Mouse (Mus musculus) stomach, postnatal 0 days (tissue): Measurements from ENCODE around the gene Ptpn11. TPM values are rescaled to one million over a fixed set of nuclear protein-coding genes. Genes with fewer than 3 reads are reported as not detected.
A peak's percentile ranks its signal among the peaks of the same experiment; 100 is the strongest.

Source experiments
- ATAC-seq: fragments of 200-750 bp; cut with Nextera tagmentation; 2 replicates; pipeline ENCODE4 v1.8.0; 2017; ENCODE audit not compliant: low FRiP score, low TSS enrichment
- DNase-seq: peaks from one replicate; pipeline ENCODE4 v3.0.0-alpha.2; 2016; ENCODE audit warnings: low spot score
- H3K27ac ChIP-seq: fragments of 300-500 bp; sonication (generic); replicated peaks from 2 replicates; pipeline ENCODE4 v1.5.1; 2014; ENCODE audit warnings: mild to moderate bottlenecking, control low read depth
- H3K27me3 ChIP-seq: fragments of 300-500 bp; sonication (generic); 2 replicates; pipeline ENCODE4 v1.6.1; 2014; ENCODE audit warnings: low read length; ENCODE audit not compliant: control insufficient read depth, insufficient read depth
- H3K36me3 ChIP-seq: fragments of 300-500 bp; sonication (generic); 2 replicates; pipeline ENCODE4 v1.6.1; 2014; ENCODE audit warnings: low read length, mixed read lengths; ENCODE audit not compliant: control insufficient read depth, insufficient read depth
- H3K4me1 ChIP-seq: fragments of 300-500 bp; sonication (generic); replicated peaks from 2 replicates; pipeline ENCODE4 v1.6.1; 2014; ENCODE audit warnings: antibody characterized with exemption; ENCODE audit not compliant: control insufficient read depth, insufficient read depth
- H3K4me2 ChIP-seq: fragments of 300-500 bp; sonication (generic); replicated peaks from 2 replicates; pipeline ENCODE4 v1.6.1; 2014; ENCODE audit warnings: low read depth, mild to moderate bottlenecking, control low read depth, moderate library complexity
- H3K4me3 ChIP-seq: fragments of 300-500 bp; sonication (generic); 2 replicates; pipeline ENCODE4 v1.5.1; 2014; ENCODE audit warnings: low read depth, low read length, control low read depth
- H3K9ac ChIP-seq: fragments of 300-500 bp; sonication (generic); 2 replicates; pipeline ENCODE4 v1.6.1; 2014; ENCODE audit warnings: mild to moderate bottlenecking, low read length, control low read depth, mixed read lengths
- H3K9me3 ChIP-seq: fragments of 300-500 bp; sonication (generic); 2 replicates; pipeline ENCODE4 v1.6.1; 2016; ENCODE audit warnings: low read length; ENCODE audit not compliant: control insufficient read depth
- CTCF ChIP-seq: IDR thresholded peaks from 2 replicates; pipeline ENCODE4 v1.5.1; 2016; ENCODE audit warnings: antibody characterized with exemption, low read depth, mild to moderate bottlenecking, moderate library complexity
- EP300 ChIP-seq: optimal IDR thresholded peaks from 2 replicates; pipeline ENCODE3; 2016; ENCODE audit warnings: antibody characterized with exemption
- WGBS: fragments of 180-500 bp; shearing (Covaris S2); extraction: QIAGEN DNeasy Blood & Tissue Kit; methylation state at CpG from one replicate; pipeline ENCODE4 v1.1.7; 2014; 5-methylcytosine and 5-hydroxymethylcytosine counted together
- polyA plus RNA-seq: library from polyadenylated mRNA; unstranded; fragments of >200 nt; fragmentation: Nextera tagmentation; extraction: Ambion mirVana; gene quantifications from 2 replicates; pipeline ENCODE4 v1.2.1, GENCODE M21; 2015

Gene Ptpn11
- polyA plus RNA-seq, 1 experiment from 2014 or later, result 15.0 TPM

GRCm38 (mm10) chr5:121204132-121205089 is 13.2 kb upstream of the Ptpn11 start, which contains the start of gene Rpl6:
Gene Rpl6 (plus strand): TSS chr5:121204481.
- WGBS, result under 1% methylated on average over 52 of the region's 52 CpGs
- Histone ChIP-seq H3K4me1 (no peaks in the 10 kb centered on the region; the same call in 1 of the 2 replicates), H3K36me3 (peaks cover 21% of the 10 kb centered on the region), H3K4me3 (peak within 1 kb of the TSS; percentile 95), H3K27me3 (no peaks in the 10 kb centered on the region), H3K4me2 (peak within 1 kb of the TSS; percentile 70), H3K9ac (peak within 1 kb of the TSS; percentile 99), H3K9me3 (no peaks in the 10 kb centered on the region), H3K27ac (peak within 1 kb of the TSS; percentile 84)
- ATAC-seq (peak; percentile 89), DNase-seq (peak; percentile 79)
- no peak for TF ChIP-seq EP300
- TF ChIP-seq CTCF, result 0 out of 2 replicates have a peak, but pooled peaks have one; percentile 2

DNA sequence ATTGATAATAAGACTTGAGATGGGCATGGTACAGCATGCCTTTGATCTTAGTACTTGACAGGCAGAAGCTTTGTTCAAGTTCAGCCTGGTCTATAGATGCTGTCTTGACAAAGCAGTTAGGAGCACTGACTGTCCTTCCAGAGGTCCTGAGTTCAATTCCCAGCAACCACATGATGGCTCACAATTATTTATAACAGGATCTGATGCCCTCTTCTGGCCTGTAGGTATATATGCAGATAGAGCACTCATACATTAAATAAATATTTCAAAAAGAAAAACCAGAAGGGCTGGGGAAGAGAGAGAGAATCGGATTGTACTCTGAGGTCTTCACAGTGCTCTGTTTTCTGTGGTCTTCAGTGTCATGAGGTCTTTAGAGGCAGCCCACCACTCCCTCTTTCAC is 11.3 kb upstream of the Ptpn11 start:
- Histone ChIP-seq H3K9me3 (no peaks in the 10 kb centered on the region), H3K4me2 (no peak overlapping the region), H3K36me3 (peaks cover 10% of the 10 kb centered on the region; the same call in 1 of the 2 replicates), H3K4me3 (no peak overlapping the region), H3K9ac (no peak overlapping the region), H3K27me3 (no peaks in the 10 kb centered on the region), H3K4me1 (no peaks in the 10 kb centered on the region; the same call in 1 of the 2 replicates), H3K27ac (no peak overlapping the region)
- peak; percentile 29 for TF ChIP-seq CTCF
- TF ChIP-seq EP300, result no peak
- no peak for ATAC-seq
- DNase-seq, result no peak
- whole genome bisulfite sequencing, result 79% methylated on average over 1 of the region's 1 CpGs

GRCm38 (mm10) chr5:121201739-121202138 is 10.5 kb upstream of the Ptpn11 start:
- Histone ChIP-seq H3K9me3 (no peaks in the 10 kb centered on the region), H3K27ac (no peak overlapping the region), H3K4me3 (no peak overlapping the region), H3K4me2 (no peak overlapping the region), H3K36me3 (peaks cover 5% of the 10 kb centered on the region; the same call in 1 of the 2 replicates), H3K4me1 (no peaks in the 10 kb centered on the region; the same call in 1 of the 2 replicates), H3K27me3 (no peaks in the 10 kb centered on the region), H3K9ac (no peak overlapping the region)
- 40% methylated on average over 3 of the region's 3 CpGs for WGBS
- ATAC-seq, result no peak
- DNase-seq, result no peak
- TF ChIP-seq CTCF (peak; percentile 76), EP300 (no peak)

DNA sequence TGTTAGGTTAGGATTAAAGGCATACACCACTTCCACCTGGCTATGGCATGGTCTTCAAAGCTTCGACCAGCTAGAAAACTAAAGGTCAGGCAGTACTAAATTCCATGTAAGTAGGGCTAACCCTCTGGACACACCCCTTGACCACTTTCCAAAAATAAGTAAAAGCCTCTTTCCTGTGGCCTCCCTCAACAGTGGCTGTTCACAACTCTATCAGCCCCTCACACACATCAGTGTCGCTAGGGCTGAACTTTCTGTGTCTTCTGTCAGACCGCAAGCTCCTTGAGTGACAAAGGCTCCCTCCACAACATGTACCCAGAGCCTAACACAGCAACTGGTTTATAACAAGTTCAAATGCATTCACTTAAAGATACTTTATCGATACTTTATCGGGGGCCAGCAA is 7.2 kb upstream of the Ptpn11 start:
- Histone ChIP-seq H3K4me3 (no peak overlapping the region), H3K9me3 (no peaks in the 10 kb centered on the region), H3K4me2 (no peak overlapping the region), H3K9ac (no peak overlapping the region), H3K36me3 (no peaks in the 10 kb centered on the region), H3K27ac (no peak overlapping the region), H3K4me1 (no peaks in the 10 kb centered on the region), H3K27me3 (no peaks in the 10 kb centered on the region)
- ATAC-seq (no peak), DNase-seq (no peak)
- TF ChIP-seq CTCF, result no peak
- no peak for TF ChIP-seq EP300
- WGBS, result 81% methylated on average over 5 of the region's 5 CpGs

- no peaks in the 10 kb centered on the region for H3K9me3 ChIP-seq
- TF ChIP-seq CTCF (no peak), EP300 (no peak)
- H3K36me3 ChIP-seq, result no peaks in the 10 kb centered on the region
- no peak for DNase-seq
- no peak overlapping the region for H3K4me2 ChIP-seq
- no peak overlapping the region for H3K27ac ChIP-seq
- no peak for ATAC-seq
- H3K4me1 ChIP-seq, result no peaks in the 10 kb centered on the region
- no peaks in the 10 kb centered on the region for H3K27me3 ChIP-seq
- no peak overlapping the region for H3K4me3 ChIP-seq
- no peak overlapping the region for H3K9ac ChIP-seq
- 74% methylated on average over 2 of the region's 2 CpGs for WGBS
Measured at GRCm38 (mm10) chr5:121197337-121197736, 6.1 kb upstream of the Ptpn11 start.

- Histone ChIP-seq H3K36me3 (no peaks in the 10 kb centered on the region), H3K4me2 (no peak overlapping the region), H3K27me3 (no peaks in the 10 kb centered on the region), H3K4me3 (no peak overlapping the region), H3K9ac (no peak overlapping the region), H3K9me3 (no peaks in the 10 kb centered on the region), H3K4me1 (no peaks in the 10 kb centered on the region), H3K27ac (no peak overlapping the region)
- DNase-seq, result no peak
- WGBS, result 36% methylated on average over 5 of the region's 5 CpGs
- no peak for ATAC-seq
- no peak for TF ChIP-seq EP300
- TF ChIP-seq CTCF, result no peak
Measured at GRCm38 (mm10) chr5:121196764-121197163, 5.6 kb upstream of the Ptpn11 start.
